Mouse (Mus musculus) cortical plate, adult 2 months (tissue): Measurements from ENCODE around the gene Lurap1l.

Experiments
- CTCF ChIP-seq: fragments of 200-500 bp; IDR thresholded peaks from 2 replicates; pipeline ENCODE4 v1.5.1; 2011; ENCODE audit warnings: mild to moderate bottlenecking, control low read depth, low read length; ENCODE audit not compliant: insufficient read depth; ENCODE audit errors: extremely low read depth
- POLR2A ChIP-seq: fragments of 200-500 bp; IDR thresholded peaks from 2 replicates; pipeline ENCODE4 v1.6.1; 2011; ENCODE audit warnings: mild to moderate bottlenecking, low read length, control low read depth; ENCODE audit not compliant: insufficient read depth; ENCODE audit errors: extremely low read depth

GRCm38 (mm10) chr4:80886631-80887030 lies 23.8 kb upstream of the Lurap1l start:
- TF ChIP-seq CTCF: no peak
- no peak for TF ChIP-seq POLR2A
